Mouse (Mus musculus) brain, embryonic 14.5 days (tissue): ENCODE results near the gene Farsb.

Experiments used
- CTCF ChIP-seq: fragments of 200-500 bp; IDR thresholded peaks from 2 replicates; pipeline ENCODE4 v1.5.1; 2012; ENCODE audit warnings: inconsistent platforms, mild to moderate bottlenecking, moderate library complexity, borderline replicate concordance; ENCODE audit not compliant: insufficient read depth, insufficient read length; ENCODE audit errors: extremely low read depth
- POLR2A ChIP-seq: fragments of 200-500 bp; IDR thresholded peaks from 2 replicates; pipeline ENCODE4 v1.6.1; 2012; ENCODE audit warnings: mild to moderate bottlenecking, inconsistent platforms, borderline replicate concordance; ENCODE audit not compliant: poor library complexity, insufficient read depth, insufficient read length, severe bottlenecking; ENCODE audit errors: extremely low read depth

- no peak for TF ChIP-seq POLR2A
- TF ChIP-seq CTCF: no peak
These were observed 93.4 kb downstream of the Farsb start for GRCm38 (mm10) chr1:78395191-78395735.
